Mouse (Mus musculus): ENCODE results near the gene Opcml. TPM values are rescaled to one million over a fixed set of nuclear protein-coding genes. Genes with fewer than 3 reads are reported as not detected.

The Opcml gene
- polyA plus RNA-seq, 1 experiment, result not detected

- H3K36me3 ChIP-seq (ENCODE audit: control insufficient read depth, insufficient read depth, low read length, poor library complexity, severe bottlenecking), result no peaks in the 10 kb centered on the region
- H3K4me3 ChIP-seq (ENCODE audit: low read depth, low read length), result no peak overlapping the region
- H3K4me1 ChIP-seq (ENCODE audit: control insufficient read depth, insufficient read depth, low read length), result no peaks in the 10 kb centered on the region
- H3K9me3 ChIP-seq (replicated peaks; ENCODE audit: control insufficient read depth, insufficient read depth, low read length, poor library complexity, severe bottlenecking), result no peaks in the 10 kb centered on the region
- TF ChIP-seq EP300 (IDR thresholded peaks at IDR 0.05; ENCODE audit: insufficient read depth, low read depth, low read length) (no peak), CTCF (IDR thresholded peaks at IDR 0.05; ENCODE audit: low read depth, low read length) (no peak), POLR2A (IDR thresholded peaks at IDR 0.05; ENCODE audit: insufficient read depth, low read length) (no peak)
- no peaks in the 10 kb centered on the region for H3K27me3 ChIP-seq (ENCODE audit: control insufficient read depth, insufficient read depth, low read length, poor library complexity, severe bottlenecking)
- H3K27ac ChIP-seq (ENCODE audit: insufficient read depth, low read length), result no peak overlapping the region
- H3K9ac ChIP-seq (ENCODE audit: low read depth, poor library complexity, severe bottlenecking), result no peak overlapping the region
These were observed 771.2 kb downstream of the Opcml start for GRCm38 (mm10) chr9:28561761-28562160.

- Histone ChIP-seq H3K9ac (ENCODE audit: low read depth, poor library complexity, severe bottlenecking) (no peak overlapping the region), H3K36me3 (ENCODE audit: control insufficient read depth, insufficient read depth, low read length, poor library complexity, severe bottlenecking) (no peaks in the 10 kb centered on the region), H3K4me1 (ENCODE audit: control insufficient read depth, insufficient read depth, low read length) (no peaks in the 10 kb centered on the region), H3K27me3 (ENCODE audit: control insufficient read depth, insufficient read depth, low read length, poor library complexity, severe bottlenecking) (no peaks in the 10 kb centered on the region), H3K27ac (ENCODE audit: insufficient read depth, low read length) (no peak overlapping the region), H3K4me3 (ENCODE audit: low read depth, low read length) (no peak overlapping the region), H3K9me3 (replicated peaks; ENCODE audit: control insufficient read depth, insufficient read depth, low read length, poor library complexity, severe bottlenecking) (no peaks in the 10 kb centered on the region)
- TF ChIP-seq POLR2A (IDR thresholded peaks at IDR 0.05; ENCODE audit: insufficient read depth, low read length) (no peak), CTCF (IDR thresholded peaks at IDR 0.05; ENCODE audit: low read depth, low read length) (no peak), EP300 (IDR thresholded peaks at IDR 0.05; ENCODE audit: insufficient read depth, low read depth, low read length) (no peak)
These were observed 772.6 kb downstream of the Opcml start for GRCm38 (mm10) chr9:28563066-28563683.

- H3K9ac ChIP-seq (ENCODE audit: low read depth, poor library complexity, severe bottlenecking), result no peak overlapping the region
- H3K27ac ChIP-seq (ENCODE audit: insufficient read depth, low read length), result no peak overlapping the region
- no peaks in the 10 kb centered on the region for H3K9me3 ChIP-seq (replicated peaks; ENCODE audit: control insufficient read depth, insufficient read depth, low read length, poor library complexity, severe bottlenecking)
- no peak overlapping the region for H3K4me3 ChIP-seq (ENCODE audit: low read depth, low read length)
- TF ChIP-seq CTCF (IDR thresholded peaks at IDR 0.05; ENCODE audit: low read depth, low read length) (no peak), POLR2A (IDR thresholded peaks at IDR 0.05; ENCODE audit: insufficient read depth, low read length) (no peak), EP300 (IDR thresholded peaks at IDR 0.05; ENCODE audit: insufficient read depth, low read depth, low read length) (no peak)
- no peaks in the 10 kb centered on the region; the same call in 1 of the 2 replicates for H3K27me3 ChIP-seq (ENCODE audit: control insufficient read depth, insufficient read depth, low read length, poor library complexity, severe bottlenecking)
- no peaks in the 10 kb centered on the region for H3K36me3 ChIP-seq (ENCODE audit: control insufficient read depth, insufficient read depth, low read length, poor library complexity, severe bottlenecking)
- H3K4me1 ChIP-seq (ENCODE audit: control insufficient read depth, insufficient read depth, low read length), result no peaks in the 10 kb centered on the region
These were observed 778.5 kb downstream of the Opcml start for GRCm38 (mm10) chr9:28569041-28569522.

- Histone ChIP-seq H3K4me3 (ENCODE audit: low read depth, low read length) (no peak overlapping the region), H3K9ac (ENCODE audit: low read depth, poor library complexity, severe bottlenecking) (no peak overlapping the region), H3K9me3 (replicated peaks; ENCODE audit: control insufficient read depth, insufficient read depth, low read length, poor library complexity, severe bottlenecking) (no peaks in the 10 kb centered on the region), H3K27me3 (ENCODE audit: control insufficient read depth, insufficient read depth, low read length, poor library complexity, severe bottlenecking) (no peaks in the 10 kb centered on the region; the same call in 1 of the 2 replicates), H3K27ac (ENCODE audit: insufficient read depth, low read length) (no peak overlapping the region), H3K36me3 (ENCODE audit: control insufficient read depth, insufficient read depth, low read length, poor library complexity, severe bottlenecking) (no peaks in the 10 kb centered on the region), H3K4me1 (ENCODE audit: control insufficient read depth, insufficient read depth, low read length) (no peaks in the 10 kb centered on the region)
- TF ChIP-seq CTCF (IDR thresholded peaks at IDR 0.05; ENCODE audit: low read depth, low read length) (no peak), EP300 (IDR thresholded peaks at IDR 0.05; ENCODE audit: insufficient read depth, low read depth, low read length) (no peak), POLR2A (IDR thresholded peaks at IDR 0.05; ENCODE audit: insufficient read depth, low read length) (no peak)
These were observed 779.2 kb downstream of the Opcml start for GRCm38 (mm10) chr9:28569776-28570175.

- H3K36me3 ChIP-seq (ENCODE audit: control insufficient read depth, insufficient read depth, low read length, poor library complexity, severe bottlenecking), result no peaks in the 10 kb centered on the region
- H3K27me3 ChIP-seq (ENCODE audit: control insufficient read depth, insufficient read depth, low read length, poor library complexity, severe bottlenecking), result no peaks in the 10 kb centered on the region; the same call in 1 of the 2 replicates
- no peak for TF ChIP-seq POLR2A (IDR thresholded peaks at IDR 0.05; ENCODE audit: insufficient read depth, low read length)
- H3K9me3 ChIP-seq (replicated peaks; ENCODE audit: control insufficient read depth, insufficient read depth, low read length, poor library complexity, severe bottlenecking), result no peaks in the 10 kb centered on the region
- no peak overlapping the region for H3K4me3 ChIP-seq (ENCODE audit: low read depth, low read length)
- no peaks in the 10 kb centered on the region for H3K4me1 ChIP-seq (ENCODE audit: control insufficient read depth, insufficient read depth, low read length)
- H3K9ac ChIP-seq (ENCODE audit: low read depth, poor library complexity, severe bottlenecking), result no peak overlapping the region
- no peak overlapping the region for H3K27ac ChIP-seq (ENCODE audit: insufficient read depth, low read length)
These were observed 781.1 kb downstream of the Opcml start for GRCm38 (mm10) chr9:28571682-28572081.

- no peaks in the 10 kb centered on the region for H3K9me3 ChIP-seq (replicated peaks; ENCODE audit: control insufficient read depth, insufficient read depth, low read length, poor library complexity, severe bottlenecking)
- no peaks in the 10 kb centered on the region; the same call in 1 of the 2 replicates for H3K27me3 ChIP-seq (ENCODE audit: control insufficient read depth, insufficient read depth, low read length, poor library complexity, severe bottlenecking)
- TF ChIP-seq CTCF (IDR thresholded peaks at IDR 0.05; ENCODE audit: low read depth, low read length) (no peak), EP300 (IDR thresholded peaks at IDR 0.05; ENCODE audit: insufficient read depth, low read depth, low read length) (no peak), POLR2A (IDR thresholded peaks at IDR 0.05; ENCODE audit: insufficient read depth, low read length) (no peak)
These were observed 781.7 kb downstream of the Opcml start for GRCm38 (mm10) chr9:28572136-28572774.

More at GRCm38 (mm10) chr9:28572136-28572774, 781.7 kb downstream of the Opcml start:
- no peak overlapping the region for H3K9ac ChIP-seq (ENCODE audit: low read depth, poor library complexity, severe bottlenecking)
- no peak overlapping the region for H3K27ac ChIP-seq (ENCODE audit: insufficient read depth, low read length)
- H3K4me1 ChIP-seq (ENCODE audit: control insufficient read depth, insufficient read depth, low read length), result no peaks in the 10 kb centered on the region
- no peaks in the 10 kb centered on the region for H3K36me3 ChIP-seq (ENCODE audit: control insufficient read depth, insufficient read depth, low read length, poor library complexity, severe bottlenecking)
- no peak overlapping the region for H3K4me3 ChIP-seq (ENCODE audit: low read depth, low read length)

Data from ES-Bruce4 (cell line).